Mouse (Mus musculus) neural tube, embryonic 15.5 days (tissue): ENCODE data around the gene Stab2. TPM values are rescaled to one million over a fixed set of nuclear protein-coding genes. Genes with fewer than 3 reads are reported as not detected.

ENCODE experiments used
- ATAC-seq: fragments of 200-750 bp; cut with Nextera tagmentation; 2 replicates; pipeline ENCODE4 v1.8.0; 2017; ENCODE audit warnings: mild to moderate bottlenecking, moderate TSS enrichment, moderate library complexity; ENCODE audit not compliant: low FRiP score
- H3K27ac ChIP-seq: fragments of 300-500 bp; sonication (generic); replicated peaks from 2 replicates; pipeline ENCODE4 v1.5.1; 2015; ENCODE audit warnings: mild to moderate bottlenecking, inconsistent platforms
- H3K27me3 ChIP-seq: fragments of 300-500 bp; sonication (generic); replicated peaks from 2 replicates; pipeline ENCODE4 v1.6.1; 2015; ENCODE audit warnings: inconsistent platforms
- H3K36me3 ChIP-seq: fragments of 300-500 bp; sonication (generic); 2 replicates; pipeline ENCODE4 v1.6.1; 2015; ENCODE audit warnings: inconsistent platforms
- H3K4me1 ChIP-seq: fragments of 300-500 bp; sonication (generic); 2 replicates; pipeline ENCODE4 v1.6.1; 2015; ENCODE audit warnings: inconsistent platforms
- H3K4me2 ChIP-seq: fragments of 300-500 bp; sonication (generic); 2 replicates; pipeline ENCODE4 v1.6.1; 2015; ENCODE audit warnings: inconsistent platforms, mild to moderate bottlenecking, moderate library complexity
- H3K4me3 ChIP-seq: fragments of 300-500 bp; sonication (generic); replicated peaks from 2 replicates; pipeline ENCODE4 v1.5.1; 2015; ENCODE audit warnings: mild to moderate bottlenecking, inconsistent platforms
- H3K9ac ChIP-seq: fragments of 300-500 bp; sonication (generic); replicated peaks from 2 replicates; pipeline ENCODE4 v1.6.1; 2015; ENCODE audit warnings: mild to moderate bottlenecking, inconsistent platforms
- H3K9me3 ChIP-seq: fragments of 300-500 bp; sonication (generic); replicated peaks from 2 replicates; pipeline ENCODE4 v1.6.1; 2016; ENCODE audit warnings: inconsistent platforms
- WGBS: fragments of 180-500 bp; shearing (Covaris S2); methylation state at CpG from one replicate; pipeline ENCODE4 v1.1.7; 2015; ENCODE audit warnings: mixed read lengths; 5-methylcytosine and 5-hydroxymethylcytosine counted together
- polyA plus RNA-seq: library from polyadenylated mRNA; unstranded; fragments of >200 nt; fragmentation: Nextera tagmentation; extraction: Ambion mirVana; gene quantifications from 2 replicates; pipeline ENCODE4 v1.2.1, GENCODE M21; 2015

Gene Stab2
- polyA plus RNA-seq, 1 experiment from 2014 or later: 0.33 TPM

GRCm38 (mm10) chr10:86940591-86940990, 67.2 kb downstream of the Stab2 start:
- Histone ChIP-seq H3K4me3 (no peak overlapping the region), H3K36me3 (no peaks in the 10 kb centered on the region), H3K27ac (no peak overlapping the region), H3K4me1 (no peaks in the 10 kb centered on the region), H3K4me2 (no peak overlapping the region), H3K9ac (no peak overlapping the region), H3K9me3 (no peaks in the 10 kb centered on the region), H3K27me3 (no peaks in the 10 kb centered on the region)
- no peak for ATAC-seq
- WGBS: 94% methylated on average over 4 of the region's 4 CpGs

GRCm38 (mm10) chr10:86934376-86934775, 73.4 kb downstream of the Stab2 start:
- no peak overlapping the region for H3K27ac ChIP-seq
- no peak overlapping the region for H3K4me3 ChIP-seq
- no peaks in the 10 kb centered on the region for H3K27me3 ChIP-seq
- ATAC-seq: no peak
- H3K36me3 ChIP-seq: no peaks in the 10 kb centered on the region
- H3K9me3 ChIP-seq: no peaks in the 10 kb centered on the region
- no peak overlapping the region for H3K9ac ChIP-seq
- no peak overlapping the region for H3K4me2 ChIP-seq
- 49% methylated on average over 5 of the region's 6 CpGs for WGBS
- H3K4me1 ChIP-seq: peaks cover 13% of the 10 kb centered on the region; the same call in 1 of the 2 replicates

- Histone ChIP-seq H3K27ac (no peak overlapping the region), H3K4me2 (no peak overlapping the region), H3K4me3 (no peak overlapping the region), H3K9ac (no peak overlapping the region), H3K4me1 (peaks cover 13% of the 10 kb centered on the region; the same call in 1 of the 2 replicates), H3K9me3 (no peaks in the 10 kb centered on the region), H3K36me3 (no peaks in the 10 kb centered on the region), H3K27me3 (no peaks in the 10 kb centered on the region)
- ATAC-seq: no peak
- WGBS: 33% methylated on average over 3 of the region's 3 CpGs
These were observed 73.9 kb downstream of the Stab2 start for GRCm38 (mm10) chr10:86933906-86934305.

DNA sequence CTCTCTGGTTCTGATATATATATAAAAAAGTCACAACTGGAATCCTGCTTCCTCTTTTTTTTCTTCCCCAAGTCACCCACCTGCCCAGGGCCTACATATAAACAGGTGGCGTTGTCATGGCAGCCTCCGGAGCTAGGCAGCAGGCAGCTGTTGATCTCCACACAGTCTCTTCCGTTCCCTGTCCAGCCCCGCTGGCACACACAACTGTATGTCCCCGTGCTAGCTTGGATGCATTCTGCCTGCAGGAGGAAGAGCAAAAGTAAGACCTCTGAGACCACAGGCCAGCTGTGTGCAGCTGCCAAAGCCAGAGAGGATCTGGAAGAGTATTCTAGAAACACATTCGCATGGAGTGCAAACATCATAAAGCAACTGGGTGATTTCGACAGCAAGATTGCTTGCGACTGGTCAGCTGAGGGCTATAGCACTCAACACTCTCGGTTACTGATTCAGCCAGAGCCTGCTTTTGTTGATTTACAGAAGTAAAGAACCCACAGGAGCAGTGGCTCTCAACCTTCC, 74.6 kb downstream of the Stab2 start:
- no peak for ATAC-seq
- Histone ChIP-seq H3K4me2 (no peak overlapping the region), H3K4me3 (no peak overlapping the region), H3K27ac (no peak overlapping the region), H3K27me3 (no peaks in the 10 kb centered on the region), H3K9me3 (no peaks in the 10 kb centered on the region), H3K36me3 (no peaks in the 10 kb centered on the region), H3K4me1 (peaks cover 13% of the 10 kb centered on the region; the same call in 1 of the 2 replicates), H3K9ac (no peak overlapping the region)
- WGBS: 75% methylated on average over 9 of the region's 9 CpGs

- no peak for ATAC-seq
- 90% methylated on average over 1 of the region's 1 CpGs for WGBS
- Histone ChIP-seq H3K4me2 (no peak overlapping the region), H3K9ac (no peak overlapping the region), H3K27ac (no peak overlapping the region), H3K36me3 (no peaks in the 10 kb centered on the region), H3K9me3 (no peaks in the 10 kb centered on the region), H3K4me3 (no peak overlapping the region), H3K27me3 (no peaks in the 10 kb centered on the region), H3K4me1 (no peaks in the 10 kb centered on the region)
These were observed 84.2 kb downstream of the Stab2 start for GRCm38 (mm10) chr10:86923602-86924001.

DNA sequence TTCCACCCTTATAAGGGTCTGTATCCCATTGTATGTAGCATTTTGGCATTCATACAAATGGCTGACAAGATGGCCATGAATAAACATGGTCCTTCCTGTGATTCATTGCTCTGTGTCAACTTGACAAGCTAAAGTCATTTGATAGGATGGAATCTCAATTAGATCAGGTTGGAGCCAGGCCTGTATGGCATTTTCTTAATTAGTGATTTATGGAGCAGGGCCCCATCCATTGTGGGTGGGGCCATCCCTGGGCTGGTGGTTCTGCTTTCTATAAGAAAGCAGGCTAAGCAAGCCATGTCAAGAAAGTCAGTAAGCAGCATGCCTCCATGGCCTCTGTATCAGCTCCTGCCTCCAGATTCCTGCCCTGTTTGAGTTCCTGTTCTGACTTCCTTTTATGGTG, 92.2 kb downstream of the Stab2 start:
- Histone ChIP-seq H3K9me3 (no peaks in the 10 kb centered on the region), H3K4me2 (no peak overlapping the region), H3K9ac (no peak overlapping the region), H3K4me1 (no peaks in the 10 kb centered on the region), H3K27ac (no peak overlapping the region), H3K4me3 (no peak overlapping the region), H3K36me3 (no peaks in the 10 kb centered on the region), H3K27me3 (no peaks in the 10 kb centered on the region)
- no peak for ATAC-seq

DNA sequence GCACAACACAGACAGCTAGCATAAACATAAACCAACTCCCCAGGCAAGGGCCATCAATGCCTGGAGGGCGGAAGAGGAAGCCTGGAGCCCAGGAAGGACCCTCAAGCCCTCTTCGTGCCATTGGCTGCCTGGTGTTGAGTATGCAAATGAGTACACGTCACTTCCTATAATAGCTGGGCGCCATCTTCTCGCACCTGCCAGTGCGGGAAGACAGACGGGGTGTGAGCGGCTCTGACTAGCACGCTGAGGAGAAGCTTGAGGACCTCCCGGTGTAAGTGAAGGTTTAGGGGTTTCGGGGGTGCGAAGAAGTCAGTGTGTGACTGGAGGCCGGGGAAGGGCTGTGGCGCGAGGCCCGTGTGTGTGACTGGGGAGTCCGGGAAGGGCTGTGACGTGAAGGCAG, 99.3 kb downstream of the Stab2 start:
- 94% methylated on average over 18 of the region's 18 CpGs for WGBS
- H3K4me3 ChIP-seq: no peak overlapping the region
- H3K36me3 ChIP-seq: no peaks in the 10 kb centered on the region
- H3K9ac ChIP-seq: no peak overlapping the region
- no peaks in the 10 kb centered on the region for H3K4me1 ChIP-seq
- H3K9me3 ChIP-seq: no peaks in the 10 kb centered on the region
- no peaks in the 10 kb centered on the region for H3K27me3 ChIP-seq
- no peak; the same call in 1 of the 2 replicates for ATAC-seq
- no peak overlapping the region for H3K27ac ChIP-seq
- no peak overlapping the region for H3K4me2 ChIP-seq

GRCm38 (mm10) chr10:86907043-86907442, 100.8 kb downstream of the Stab2 start:
- no peaks in the 10 kb centered on the region for H3K4me1 ChIP-seq
- no peak overlapping the region for H3K9ac ChIP-seq
- H3K27ac ChIP-seq: no peak overlapping the region
- 77% methylated on average over 6 of the region's 6 CpGs for WGBS
- H3K4me2 ChIP-seq: no peak overlapping the region
- no peaks in the 10 kb centered on the region for H3K27me3 ChIP-seq
- no peak for ATAC-seq
- no peak overlapping the region for H3K4me3 ChIP-seq
- no peaks in the 10 kb centered on the region for H3K36me3 ChIP-seq
- H3K9me3 ChIP-seq: no peaks in the 10 kb centered on the region

GRCm38 (mm10) chr10:86895531-86895930, 112.3 kb downstream of the Stab2 start:
- H3K4me1 ChIP-seq: 0 out of 2 replicates have a peak, but pooled peaks cover 2% of the 10 kb centered on the region
- no peak overlapping the region for H3K27ac ChIP-seq
- H3K9ac ChIP-seq: no peak overlapping the region
- 74% methylated on average over 2 of the region's 2 CpGs for WGBS
- H3K4me2 ChIP-seq: no peak overlapping the region
- no peak overlapping the region for H3K4me3 ChIP-seq
- no peaks in the 10 kb centered on the region for H3K9me3 ChIP-seq
- ATAC-seq: no peak
- H3K27me3 ChIP-seq: no peaks in the 10 kb centered on the region
- H3K36me3 ChIP-seq: no peaks in the 10 kb centered on the region

DNA sequence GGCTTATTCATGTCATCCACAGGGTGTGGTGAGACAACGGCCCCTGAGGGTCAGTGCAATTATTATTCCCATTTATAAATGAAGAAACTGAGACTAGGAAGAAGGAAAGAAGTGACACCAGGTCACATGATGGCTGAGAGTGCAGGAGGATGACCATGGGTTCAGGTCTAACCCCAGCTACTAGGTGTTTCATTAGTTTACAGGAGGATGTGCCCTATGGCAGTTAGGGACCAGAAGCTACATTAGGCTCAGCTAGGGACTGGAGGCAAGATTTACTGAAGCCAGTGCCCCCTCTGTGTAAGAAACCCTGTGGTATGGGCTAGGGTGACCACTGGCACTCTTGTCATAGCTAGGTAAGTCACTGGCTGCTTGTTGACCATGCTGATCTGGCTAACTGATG, 116.8 kb downstream of the Stab2 start:
- Histone ChIP-seq H3K27me3 (no peaks in the 10 kb centered on the region), H3K36me3 (no peaks in the 10 kb centered on the region), H3K4me1 (no peaks in the 10 kb centered on the region), H3K4me3 (no peak overlapping the region), H3K9me3 (no peaks in the 10 kb centered on the region), H3K9ac (no peak overlapping the region), H3K4me2 (no peak overlapping the region), H3K27ac (no peak overlapping the region)
- ATAC-seq: no peak
- WGBS: 88% methylated on average over 1 of the region's 1 CpGs

DNA sequence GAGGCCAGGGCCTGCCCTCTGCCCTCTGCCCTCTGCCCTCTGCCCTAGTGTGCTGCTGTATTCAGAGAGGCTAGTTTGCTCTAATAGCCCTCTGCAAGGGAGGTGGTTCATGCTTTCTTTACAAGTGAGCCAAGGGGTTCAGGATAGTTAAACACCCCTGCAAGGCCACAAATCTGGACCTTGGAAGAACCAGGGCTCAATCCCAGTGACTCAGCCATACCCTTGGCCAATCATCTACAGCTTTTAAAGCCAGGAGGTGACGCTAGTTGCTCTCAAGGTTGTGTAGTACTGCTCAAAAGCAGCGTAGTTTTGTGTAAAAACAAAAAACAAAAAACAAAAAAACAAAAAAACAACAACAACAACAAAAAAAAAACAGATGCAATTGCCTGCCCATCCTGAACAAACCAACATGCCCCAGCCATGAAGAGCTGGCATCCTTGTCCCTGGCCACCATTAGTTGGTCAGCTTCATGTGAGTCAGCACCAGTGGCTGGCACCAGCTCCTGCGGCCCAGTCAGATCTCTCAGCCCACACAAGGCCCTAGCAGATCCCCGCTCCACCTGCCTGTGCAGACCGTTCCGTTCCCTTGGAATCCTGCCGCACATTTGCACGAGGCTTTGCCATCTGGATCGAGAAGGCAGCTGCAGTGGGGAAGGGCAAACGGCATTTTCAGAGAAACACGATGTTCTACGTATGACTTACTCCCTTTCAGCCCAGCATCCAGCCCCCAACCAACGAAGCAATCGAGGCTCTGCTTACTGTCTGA, 117.5 kb downstream of the Stab2 start:
- 82% methylated on average over 14 of the region's 14 CpGs for WGBS
- Histone ChIP-seq H3K9ac (no peak overlapping the region), H3K27ac (no peak overlapping the region), H3K4me1 (no peaks in the 10 kb centered on the region), H3K4me3 (no peak overlapping the region), H3K27me3 (no peaks in the 10 kb centered on the region), H3K36me3 (no peaks in the 10 kb centered on the region), H3K9me3 (no peaks in the 10 kb centered on the region), H3K4me2 (no peak overlapping the region)
- ATAC-seq: no peak

- Histone ChIP-seq H3K4me1 (no peaks in the 10 kb centered on the region), H3K27me3 (no peaks in the 10 kb centered on the region), H3K9me3 (no peaks in the 10 kb centered on the region), H3K27ac (no peak overlapping the region), H3K4me2 (no peak overlapping the region), H3K9ac (no peak overlapping the region), H3K36me3 (no peaks in the 10 kb centered on the region), H3K4me3 (no peak overlapping the region)
- no peak for ATAC-seq
These were observed 118.4 kb downstream of the Stab2 start for GRCm38 (mm10) chr10:86889440-86889839.
